Mouse (Mus musculus) adrenal gland, adult (tissue): ENCODE results near the gene Slbp.
A peak's percentile ranks its signal among the peaks of the same experiment; 100 is the strongest.

Experiments
- DNase-seq, 2 experiments: peaks; one replicate each; pipeline ENCODE4 v3.0.0; 2022 to 2023; ENCODE audit warnings: low spot score in 1 of 2; ENCODE audit not compliant: inconsistent age in 2 of 2

The Slbp gene

DNA sequence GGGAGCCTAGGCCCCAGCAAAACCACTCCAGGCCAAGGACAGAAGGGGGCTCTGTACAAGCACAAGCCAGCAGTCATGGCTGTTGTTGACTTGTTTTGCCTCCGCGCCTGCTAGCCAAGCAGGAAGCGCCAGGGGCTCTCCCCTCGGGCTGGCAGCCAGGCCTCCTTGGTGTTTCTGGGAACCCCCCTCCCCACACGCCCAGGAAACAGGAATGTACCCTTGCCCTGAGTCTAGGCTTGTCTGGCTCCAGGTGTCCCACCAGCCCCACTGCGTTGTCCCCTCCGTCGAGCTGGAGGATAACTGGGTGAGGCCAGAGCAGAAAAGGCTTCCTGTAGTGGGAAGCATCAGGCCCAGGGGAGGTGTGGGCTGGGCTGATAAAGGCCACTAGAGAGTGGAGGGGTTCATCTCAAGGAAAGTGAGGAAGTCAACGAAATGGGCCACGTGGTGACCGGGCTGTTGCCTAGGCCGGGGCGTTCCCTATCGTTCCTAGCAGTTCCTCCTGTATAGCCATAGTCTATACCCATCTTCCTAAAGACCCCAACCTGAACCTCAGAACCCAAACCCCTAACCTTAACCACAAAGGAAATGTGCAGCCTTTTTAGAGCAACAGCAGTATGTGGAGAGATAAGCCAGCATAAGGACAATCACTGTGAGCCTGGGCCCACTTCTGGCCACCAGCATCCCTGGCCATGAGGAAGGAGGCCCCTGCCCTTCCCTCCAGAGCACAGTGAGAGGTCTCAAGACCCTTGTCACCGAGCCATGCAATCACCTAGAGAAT is 29.4 kb upstream of the Slbp start:
- DNase-seq, result no peak

DNA sequence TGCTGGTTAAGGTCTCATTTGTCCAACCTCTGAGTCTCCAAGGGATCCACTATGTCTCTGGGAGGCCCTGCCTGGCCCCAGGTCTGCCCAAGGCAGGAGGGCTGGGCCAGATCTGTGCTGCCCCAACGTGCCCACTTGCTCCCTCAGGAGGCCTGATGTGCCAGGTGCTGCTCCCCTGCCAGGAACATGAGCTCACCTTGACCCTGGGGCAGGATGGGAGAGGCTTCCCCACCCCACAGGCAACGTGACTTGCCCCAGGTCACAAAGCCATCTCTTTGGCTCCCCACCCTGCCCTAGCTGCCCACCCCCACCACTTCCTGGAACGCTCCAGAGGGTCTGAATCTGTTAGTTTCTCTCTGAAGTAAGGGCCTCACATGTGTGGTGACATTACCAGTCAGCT is 28.7 kb upstream of the Slbp start:
- DNase-seq, result no peak

- no peak for DNase-seq
These were observed 25.9 kb upstream of the Slbp start for GRCm38 (mm10) chr5:33678244-33678643.

DNA sequence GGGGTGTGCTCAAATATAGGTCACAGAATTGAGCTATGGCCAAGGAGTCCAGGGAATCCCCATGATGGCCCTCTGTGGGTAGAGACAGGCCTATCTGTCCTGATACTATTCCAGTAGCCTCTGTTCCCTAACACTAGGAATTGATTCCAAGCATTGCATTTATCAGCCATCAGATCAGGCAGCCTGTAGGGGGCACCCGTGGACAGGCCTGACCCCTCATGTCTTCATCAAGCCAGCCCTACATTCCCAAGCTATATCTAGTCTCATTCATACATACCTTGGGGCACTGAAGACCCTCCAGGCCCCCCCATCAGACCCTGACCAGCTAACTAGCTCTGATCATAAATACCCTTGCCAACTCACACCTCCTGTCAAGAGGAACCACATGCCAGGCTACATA is 23.6 kb upstream of the Slbp start:
- DNase-seq, result peak in 1 of 2 experiments; percentile 73

GRCm38 (mm10) chr5:33674439-33674838 is 22.1 kb upstream of the Slbp start:
- no peak for DNase-seq

DNA sequence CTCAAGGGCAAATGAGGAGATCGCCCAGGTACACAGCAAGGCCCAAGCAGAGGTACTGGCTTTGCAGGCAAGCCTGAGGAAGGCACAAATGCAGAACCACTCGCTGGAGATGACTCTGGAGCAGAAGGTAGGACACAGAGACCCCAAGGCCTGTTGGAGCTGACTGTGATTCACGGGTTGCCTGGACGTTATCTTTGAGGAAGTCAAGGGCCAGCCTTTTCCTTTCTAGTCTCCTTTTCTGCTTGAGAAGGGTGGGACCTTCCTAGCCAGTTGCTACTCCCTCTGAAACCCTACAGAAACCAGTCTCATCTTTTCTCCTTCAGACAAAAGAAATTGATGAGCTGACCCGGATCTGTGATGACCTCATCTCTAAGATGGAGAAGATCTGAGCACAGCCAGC is 19.3 kb upstream of the Slbp start:
- DNase-seq, result no peak

GRCm38 (mm10) chr5:33668223-33668622 is 15.8 kb upstream of the Slbp start:
- DNase-seq, result peak in 1 of 2 experiments; percentile 71

GRCm38 (mm10) chr5:33658664-33659050 is 6.3 kb upstream of the Slbp start:
- DNase-seq, result no peak

GRCm38 (mm10) chr5:33657787-33658663 is 5.7 kb upstream of the Slbp start, which contains the start of the genes Tacc3 and Tmem129:
Gene Tacc3, plus strand, starts transcription at chr5:33658128.
Gene Tmem129, minus strand, starts transcription at chr5:33658416.
- peak; percentile 99 for DNase-seq

DNA sequence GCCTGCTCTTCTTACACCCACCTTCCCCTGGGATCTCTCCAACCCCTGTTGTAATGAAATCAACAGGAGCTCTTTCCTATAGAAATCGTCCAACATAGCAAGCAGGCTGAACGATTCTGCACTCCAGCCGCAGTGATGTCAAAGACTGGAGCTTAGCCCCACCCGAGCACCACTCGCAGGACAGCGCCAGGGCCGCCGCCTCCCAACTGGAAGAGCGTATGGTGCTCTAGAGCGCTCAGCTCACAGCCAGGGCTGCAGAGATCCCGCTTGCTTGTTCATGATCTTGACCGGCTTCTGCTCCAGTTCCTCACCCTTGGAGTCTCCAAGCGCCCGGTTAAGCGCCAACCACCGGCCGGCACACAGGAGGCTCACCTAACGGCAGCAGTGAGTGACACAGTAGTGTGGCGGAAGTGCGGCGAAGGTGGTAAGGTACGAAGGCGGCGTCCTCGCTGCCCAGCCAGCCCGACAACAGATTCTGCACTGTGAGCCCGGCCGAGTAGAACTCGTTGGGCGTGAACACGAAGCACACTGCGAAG is 4.9 kb upstream of the Slbp start:
- no peak for DNase-seq

GRCm38 (mm10) chr5:33656739-33657138 is 4.4 kb upstream of the Slbp start:
- peak in 1 of 2 experiments; percentile 38 for DNase-seq

GRCm38 (mm10) chr5:33655251-33655840 is 3.0 kb upstream of the Slbp start:
- DNase-seq, result peak in 1 of 2 experiments; percentile 30

DNA sequence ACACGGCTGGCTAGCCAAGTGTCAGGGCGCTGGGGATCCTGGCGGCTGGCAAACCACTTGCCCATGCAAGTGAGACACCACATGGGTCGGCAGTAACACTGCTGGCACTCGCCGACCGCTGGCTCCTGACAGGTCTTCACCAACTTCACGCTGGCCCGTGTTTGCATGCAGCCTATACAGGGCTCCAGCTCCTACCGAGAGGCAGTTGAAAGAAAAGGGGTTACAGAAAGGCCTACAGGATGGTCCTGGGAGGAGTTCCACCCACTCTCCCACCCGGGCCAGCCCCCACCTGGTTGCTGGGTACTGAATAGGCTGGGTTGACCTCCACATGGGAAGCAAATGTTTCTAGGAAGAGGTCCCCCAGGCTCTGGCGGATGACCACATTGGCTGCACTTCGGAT is 2.0 kb upstream of the Slbp start:
- DNase-seq, result peak; percentile 32 to 41

DNA sequence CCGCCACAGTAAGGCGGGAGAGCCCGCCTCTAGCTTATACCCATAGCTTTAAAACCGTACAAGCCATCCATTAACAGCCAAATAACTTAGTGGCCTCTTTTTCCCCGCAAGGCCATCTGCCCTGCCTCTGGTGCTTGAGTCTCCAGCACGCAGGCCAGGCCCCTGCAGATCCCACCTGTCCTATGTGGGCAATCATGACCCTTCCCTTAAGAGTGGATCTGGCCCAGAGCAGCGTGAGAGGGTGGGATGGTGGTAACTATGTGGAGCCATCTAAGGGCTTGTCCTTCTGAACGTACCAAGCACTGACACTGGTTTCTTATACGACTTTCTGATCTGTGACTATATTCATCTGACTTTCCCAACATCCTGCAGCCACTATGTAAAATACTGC is 404 bp upstream of the Slbp start:
- DNase-seq, result no peak

GRCm38 (mm10) chr5:33651541-33651920 is 843 bp downstream of the Slbp start:
- DNase-seq, result no peak

DNA sequence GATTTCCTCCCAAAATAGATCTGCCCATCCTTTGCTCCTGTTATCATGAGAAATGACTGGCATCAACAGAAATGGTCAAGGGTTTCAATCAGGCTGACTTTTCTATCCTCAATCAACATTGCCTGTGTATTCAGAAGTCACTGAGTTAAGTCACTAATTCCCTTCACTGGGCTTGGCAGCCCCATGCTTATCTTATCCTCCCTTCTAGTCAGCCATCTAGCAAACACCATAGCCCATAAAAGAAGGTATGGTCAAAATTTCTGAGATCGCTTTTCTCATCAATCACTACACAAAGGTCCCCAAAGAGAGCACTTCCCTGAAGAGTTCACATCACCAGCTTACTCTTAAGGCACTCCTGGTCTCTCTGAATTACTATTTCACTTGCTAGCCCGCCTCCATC is 1.4 kb downstream of the Slbp start:
- DNase-seq, result no peak

- peak; percentile 34 to 80 for DNase-seq
These were observed 11.7 kb downstream of the Slbp start for GRCm38 (mm10) chr5:33640652-33641051.

DNA sequence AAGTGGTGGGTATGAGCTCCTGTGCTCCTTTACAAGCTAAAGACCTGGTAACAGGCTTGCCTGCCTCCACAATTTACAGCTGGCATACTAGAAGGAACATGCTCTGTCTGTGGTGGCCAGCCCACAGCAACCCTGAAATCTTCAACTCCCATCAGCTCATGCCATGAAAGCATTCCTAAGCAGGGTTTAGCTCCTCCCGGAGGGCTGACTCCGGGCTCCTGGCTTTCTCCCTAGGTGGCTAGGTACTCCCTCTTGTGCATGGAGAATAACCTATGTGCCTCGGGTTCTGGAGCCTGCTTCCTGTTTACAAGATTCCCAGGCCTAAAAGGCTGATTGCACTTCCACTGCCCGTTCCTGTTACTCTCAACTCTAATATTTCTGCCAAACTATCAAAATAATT is 13.5 kb downstream of the Slbp start:
- peak in 1 of 2 experiments; percentile 26 for DNase-seq

DNA sequence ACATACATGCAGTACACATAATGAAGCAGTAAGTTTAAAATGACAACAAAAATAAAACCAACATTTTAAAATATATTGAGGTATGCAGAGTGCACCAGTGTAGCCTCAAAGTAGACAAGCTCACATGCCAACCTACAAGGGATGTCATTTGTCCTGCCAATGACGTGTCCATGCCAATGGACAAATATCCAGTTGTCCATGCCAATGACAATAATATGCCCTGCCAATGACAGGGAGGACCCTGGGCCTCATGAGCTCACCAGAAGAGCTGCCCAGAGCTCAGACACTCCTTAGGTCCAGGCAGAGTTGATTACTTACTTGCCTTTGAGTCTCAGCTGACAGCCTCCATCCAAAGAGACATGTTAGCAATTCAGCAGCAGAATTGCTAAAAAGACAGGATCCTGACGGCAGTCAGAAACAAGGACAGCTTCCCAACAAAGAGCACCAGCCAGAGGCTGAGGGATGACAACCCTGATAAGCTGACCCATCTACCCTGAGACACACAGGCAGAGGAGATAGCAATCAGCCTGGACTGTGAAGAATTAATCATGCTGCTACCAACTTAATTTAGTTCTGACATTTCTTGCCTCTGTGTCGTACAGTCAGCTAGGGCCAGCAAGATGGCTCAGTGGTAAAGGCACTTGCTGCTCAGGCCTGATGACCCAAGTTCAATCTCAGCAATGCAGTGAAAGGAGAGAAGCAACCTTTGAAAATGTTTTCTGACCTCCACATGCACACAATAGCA is 14.6 kb downstream of the Slbp start:
- peak in 1 of 2 experiments; percentile 21 for DNase-seq

DNA sequence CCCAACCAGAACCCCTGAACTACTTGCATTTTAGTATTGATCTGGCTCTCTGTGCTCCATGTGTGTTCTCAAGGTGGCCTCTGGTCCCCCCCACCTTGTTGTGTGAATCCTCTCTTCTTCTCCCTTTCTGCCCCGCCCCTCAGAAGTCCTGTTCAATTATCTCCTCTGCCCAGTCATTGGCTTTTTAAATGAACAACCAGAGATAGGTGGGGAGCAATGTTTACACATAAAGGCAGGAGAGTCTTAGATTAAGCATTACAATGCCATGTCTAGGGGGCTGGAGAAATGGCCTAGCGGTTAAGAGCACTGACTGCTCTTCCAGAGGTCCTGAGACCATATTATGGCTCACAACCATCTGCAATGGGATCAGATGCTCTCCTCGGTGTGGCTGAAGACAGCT is 17.0 kb downstream of the Slbp start:
- peak in 1 of 2 experiments; percentile 14 for DNase-seq

DNA sequence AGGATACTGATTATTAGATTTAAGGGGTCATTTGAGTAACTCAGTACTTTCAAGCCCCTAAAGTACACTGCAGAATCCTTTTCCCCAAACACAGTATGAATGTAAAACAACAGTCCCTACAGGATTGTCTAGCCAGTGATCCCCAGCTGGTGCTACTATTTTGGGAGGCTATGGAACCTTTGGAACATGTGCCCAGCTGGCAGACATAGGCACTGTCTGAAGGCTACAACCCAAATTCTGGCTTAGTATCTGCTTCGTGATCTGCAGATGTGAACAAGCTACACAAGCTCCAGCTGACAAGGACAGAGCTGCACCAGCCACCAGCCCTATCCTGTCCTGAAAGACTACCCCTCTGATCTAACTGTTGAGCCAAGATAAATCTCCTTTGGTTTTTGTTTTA is 19.8 kb downstream of the Slbp start:
- DNase-seq, result peak in 1 of 2 experiments; percentile 16
